Mouse (Mus musculus) heart, embryonic 15.5 days (tissue): Measurements from ENCODE around the gene Rora. TPM values are rescaled to one million over a fixed set of nuclear protein-coding genes. Genes with fewer than 3 reads are reported as not detected.

Source experiments
- ATAC-seq: fragments of 200-750 bp; cut with Nextera tagmentation; replicated peaks from 2 replicates; pipeline ENCODE4 v1.8.0; 2017; ENCODE audit warnings: low read depth, moderate TSS enrichment; ENCODE audit not compliant: insufficient number of reproducible peaks, insufficient read depth, low FRiP score
- H3K27ac ChIP-seq: fragments of 300-500 bp; sonication (generic); 2 replicates; pipeline ENCODE4 v1.5.1; 2015; ENCODE audit warnings: mild to moderate bottlenecking, inconsistent platforms
- H3K27me3 ChIP-seq: fragments of 300-500 bp; sonication (generic); 2 replicates; pipeline ENCODE4 v1.6.1; 2015; ENCODE audit warnings: inconsistent platforms
- H3K36me3 ChIP-seq: fragments of 300-500 bp; sonication (generic); 2 replicates; pipeline ENCODE4 v1.6.1; 2015; ENCODE audit warnings: mild to moderate bottlenecking, inconsistent platforms
- H3K4me1 ChIP-seq: fragments of 300-500 bp; sonication (generic); replicated peaks from 2 replicates; pipeline ENCODE4 v1.6.1; 2015; ENCODE audit warnings: inconsistent platforms
- H3K4me2 ChIP-seq: fragments of 300-500 bp; sonication (generic); 2 replicates; pipeline ENCODE4 v1.6.1; 2015; ENCODE audit warnings: inconsistent platforms, mild to moderate bottlenecking, moderate library complexity
- H3K4me3 ChIP-seq: fragments of 300-500 bp; sonication (generic); 2 replicates; pipeline ENCODE4 v1.5.1; 2015; ENCODE audit warnings: mild to moderate bottlenecking, inconsistent platforms
- H3K9ac ChIP-seq: fragments of 300-500 bp; sonication (generic); 2 replicates; pipeline ENCODE4 v1.6.1; 2015; ENCODE audit warnings: mild to moderate bottlenecking, inconsistent platforms
- H3K9me3 ChIP-seq: fragments of 300-500 bp; sonication (generic); replicated peaks from 2 replicates; pipeline ENCODE4 v1.6.1; 2016; ENCODE audit warnings: inconsistent platforms
- WGBS: fragments of 180-500 bp; shearing (Covaris S2); methylation state at CpG from one replicate; pipeline ENCODE4 v1.1.7; 2015; ENCODE audit warnings: mixed read lengths; 5-methylcytosine and 5-hydroxymethylcytosine counted together
- polyA plus RNA-seq: library from polyadenylated mRNA; unstranded; fragments of >200 nt; fragmentation: Nextera tagmentation; extraction: Ambion mirVana; gene quantifications from 2 replicates; pipeline ENCODE4 v1.2.1, GENCODE M21; 2015

Rora gene
- polyA plus RNA-seq, 1 experiment from 2014 or later: 7.3 TPM

- 69% methylated on average over 1 of the region's 1 CpGs for whole genome bisulfite sequencing
- Histone ChIP-seq H3K4me1 (peaks cover 15% of the 10 kb centered on the region), H3K4me3 (no peak overlapping the region), H3K27me3 (no peaks in the 10 kb centered on the region; the same call in 1 of the 2 replicates), H3K9ac (no peak overlapping the region), H3K4me2 (no peak overlapping the region), H3K36me3 (no peaks in the 10 kb centered on the region), H3K27ac (no peak overlapping the region), H3K9me3 (no peaks in the 10 kb centered on the region)
- no peak for ATAC-seq
Observed at GRCm38 (mm10) chr9:69288113-69288512, 634.5 kb downstream of the Rora start.

DNA sequence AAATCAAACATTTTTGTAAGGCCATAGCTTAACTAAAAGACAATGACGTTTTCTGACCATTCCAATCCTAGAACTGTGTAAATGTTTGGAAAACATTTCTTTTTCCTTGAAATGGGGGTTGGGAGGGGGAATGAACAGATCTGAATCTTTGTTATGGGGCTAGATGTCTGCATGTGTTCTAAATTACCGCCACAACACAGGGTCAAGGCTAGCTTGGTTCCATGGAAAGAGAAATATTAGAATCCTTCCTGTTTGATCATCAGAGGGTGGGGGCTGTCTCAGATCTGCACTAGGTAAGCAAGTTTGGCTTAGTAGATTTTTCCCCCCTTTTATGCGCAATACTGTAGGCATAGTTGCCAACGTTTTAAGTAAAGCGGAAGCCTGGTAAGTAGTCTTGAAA lies 635.0 kb downstream of the Rora start:
- peaks cover 15% of the 10 kb centered on the region for H3K4me1 ChIP-seq
- H3K9ac ChIP-seq: no peak overlapping the region
- peak overlapping the region; percentile 98; the same call in 1 of the 2 replicates for H3K4me2 ChIP-seq
- no peaks in the 10 kb centered on the region for H3K36me3 ChIP-seq
- no peaks in the 10 kb centered on the region for H3K9me3 ChIP-seq
- no peaks in the 10 kb centered on the region; the same call in 1 of the 2 replicates for H3K27me3 ChIP-seq
- WGBS: 42% methylated on average over 5 of the region's 5 CpGs
- no peak for ATAC-seq
- no peak overlapping the region for H3K4me3 ChIP-seq
- no peak overlapping the region for H3K27ac ChIP-seq

- Histone ChIP-seq H3K36me3 (no peaks in the 10 kb centered on the region), H3K9ac (peak overlapping the region; percentile 78), H3K4me2 (peak overlapping the region; percentile 98), H3K9me3 (no peaks in the 10 kb centered on the region), H3K27me3 (no peaks in the 10 kb centered on the region; the same call in 1 of the 2 replicates), H3K27ac (peak overlapping the region; percentile 69), H3K4me1 (peaks cover 15% of the 10 kb centered on the region), H3K4me3 (peak overlapping the region; percentile 92)
- peak; percentile 96 for ATAC-seq
- WGBS: under 1% methylated on average over 51 of the region's 59 CpGs
Observed at GRCm38 (mm10) chr9:69289056-69290017, 635.8 kb downstream of the Rora start.

DNA sequence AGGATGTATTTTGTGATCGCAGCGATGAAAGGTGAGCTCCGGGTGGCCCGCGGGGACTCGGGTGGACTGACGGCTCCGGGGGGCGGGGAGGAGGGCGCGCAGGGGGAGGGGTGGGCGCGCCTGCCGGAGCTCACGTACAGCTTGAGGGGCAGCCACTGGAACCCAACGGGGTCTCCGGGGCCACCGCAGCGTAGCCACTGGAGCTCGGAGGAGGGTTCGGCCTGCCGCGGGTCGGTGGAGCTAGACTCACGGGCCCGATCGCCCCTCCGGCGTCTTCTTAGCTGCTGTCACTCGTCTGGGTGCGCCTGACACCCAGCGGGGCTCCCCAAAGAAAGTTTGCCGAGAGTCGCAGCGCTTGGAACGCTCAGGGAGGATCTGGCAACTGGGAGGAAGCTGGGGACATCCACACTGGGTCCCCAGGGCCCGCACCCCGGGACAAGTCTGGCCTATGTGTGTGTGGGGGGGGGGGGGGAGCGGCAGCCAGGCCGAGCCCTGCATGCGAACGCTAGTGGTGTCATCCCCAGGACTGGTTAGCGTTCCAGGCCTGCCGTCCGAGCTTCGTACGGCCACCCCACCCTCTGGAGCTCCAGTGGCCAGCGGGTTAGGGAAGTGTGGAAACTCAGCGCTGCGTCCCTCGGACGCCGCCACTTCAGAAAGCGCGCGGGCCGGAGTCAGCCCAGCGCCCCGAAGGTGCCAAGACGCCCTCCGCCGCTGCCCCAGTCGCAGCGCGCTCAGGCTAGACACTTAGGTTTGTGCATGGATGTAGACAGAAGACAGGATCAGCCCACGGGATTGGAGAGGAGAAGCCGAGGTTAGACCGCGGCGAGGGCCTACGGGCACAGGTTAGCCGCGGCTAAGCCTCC lies 636.7 kb downstream of the Rora start:
- Histone ChIP-seq H3K27ac (peak overlapping the region; percentile 69), H3K4me2 (peak overlapping the region; percentile 98), H3K27me3 (no peaks in the 10 kb centered on the region; the same call in 1 of the 2 replicates), H3K4me3 (peak overlapping the region; percentile 92), H3K9ac (peak overlapping the region; percentile 78), H3K4me1 (peaks cover 15% of the 10 kb centered on the region), H3K36me3 (no peaks in the 10 kb centered on the region), H3K9me3 (no peaks in the 10 kb centered on the region)
- peak; percentile 40 for ATAC-seq
- WGBS: under 1% methylated on average over 68 of the region's 73 CpGs

GRCm38 (mm10) chr9:69290881-69291450 lies 637.4 kb downstream of the Rora start:
- no peak for ATAC-seq
- no peaks in the 10 kb centered on the region; the same call in 1 of the 2 replicates for H3K27me3 ChIP-seq
- 0 out of 2 replicates have a peak overlapping the region, but pooled peaks have one; percentile 69 for H3K27ac ChIP-seq
- H3K9ac ChIP-seq: peak overlapping the region; percentile 78
- H3K4me1 ChIP-seq: peaks cover 15% of the 10 kb centered on the region
- H3K36me3 ChIP-seq: no peaks in the 10 kb centered on the region
- peak overlapping the region; percentile 92 for H3K4me3 ChIP-seq
- H3K9me3 ChIP-seq: no peaks in the 10 kb centered on the region
- peak overlapping the region; percentile 98 for H3K4me2 ChIP-seq
- 2% methylated on average over 29 of the region's 29 CpGs for WGBS

GRCm38 (mm10) chr9:69291451-69291850 lies 637.9 kb downstream of the Rora start:
- no peak for ATAC-seq
- no peaks in the 10 kb centered on the region for H3K9me3 ChIP-seq
- WGBS: 31% methylated on average over 13 of the region's 13 CpGs
- no peak overlapping the region for H3K27ac ChIP-seq
- H3K4me1 ChIP-seq: peaks cover 15% of the 10 kb centered on the region
- peak overlapping the region; percentile 92 for H3K4me3 ChIP-seq
- no peaks in the 10 kb centered on the region; the same call in 1 of the 2 replicates for H3K27me3 ChIP-seq
- peak overlapping the region; percentile 78 for H3K9ac ChIP-seq
- no peaks in the 10 kb centered on the region for H3K36me3 ChIP-seq
- H3K4me2 ChIP-seq: peak overlapping the region; percentile 98

- ATAC-seq: no peak
- 76% methylated on average over 5 of the region's 5 CpGs for WGBS
- Histone ChIP-seq H3K36me3 (no peaks in the 10 kb centered on the region), H3K9ac (no peak overlapping the region), H3K4me3 (no peak overlapping the region), H3K9me3 (no peaks in the 10 kb centered on the region), H3K27me3 (no peaks in the 10 kb centered on the region; the same call in 1 of the 2 replicates), H3K27ac (no peak overlapping the region), H3K4me2 (no peak overlapping the region), H3K4me1 (peaks cover 15% of the 10 kb centered on the region)
Observed at GRCm38 (mm10) chr9:69292353-69292752, 638.8 kb downstream of the Rora start.

- ATAC-seq: no peak
- Histone ChIP-seq H3K4me2 (no peak overlapping the region), H3K4me1 (peaks cover 15% of the 10 kb centered on the region), H3K27ac (no peak overlapping the region), H3K36me3 (no peaks in the 10 kb centered on the region), H3K9ac (no peak overlapping the region), H3K27me3 (no peaks in the 10 kb centered on the region; the same call in 1 of the 2 replicates), H3K9me3 (no peaks in the 10 kb centered on the region), H3K4me3 (no peak overlapping the region)
- 87% methylated on average over 12 of the region's 12 CpGs for WGBS
Observed at GRCm38 (mm10) chr9:69292776-69293687, 639.4 kb downstream of the Rora start.

DNA sequence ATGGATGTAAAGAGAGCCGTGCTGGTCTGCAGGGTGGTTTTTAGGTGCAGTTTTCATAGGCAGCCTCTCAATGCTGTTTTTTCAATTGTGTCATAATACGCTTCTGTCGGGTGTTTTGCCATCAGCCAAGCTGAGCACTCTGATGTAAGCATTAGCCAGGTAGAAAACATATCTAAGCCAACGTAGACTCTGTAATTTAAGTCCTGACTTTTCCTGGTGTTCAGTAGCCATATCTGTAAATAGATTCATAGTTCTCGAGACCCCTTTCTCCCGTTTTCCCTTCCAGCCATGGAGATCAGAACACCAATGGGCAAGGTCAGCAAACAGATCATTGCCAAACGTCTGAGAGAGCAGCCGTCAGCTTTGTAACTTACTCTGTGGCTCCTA lies 640.1 kb downstream of the Rora start:
- Histone ChIP-seq H3K9me3 (no peaks in the 10 kb centered on the region), H3K4me2 (no peak overlapping the region), H3K4me3 (no peak overlapping the region), H3K9ac (no peak overlapping the region), H3K36me3 (no peaks in the 10 kb centered on the region), H3K27me3 (no peaks in the 10 kb centered on the region; the same call in 1 of the 2 replicates), H3K27ac (no peak overlapping the region), H3K4me1 (peaks cover 18% of the 10 kb centered on the region)
- ATAC-seq: no peak
- WGBS: 83% methylated on average over 8 of the region's 8 CpGs

GRCm38 (mm10) chr9:69294426-69294825 lies 640.8 kb downstream of the Rora start:
- H3K4me3 ChIP-seq: no peak overlapping the region
- no peaks in the 10 kb centered on the region for H3K36me3 ChIP-seq
- H3K27ac ChIP-seq: no peak overlapping the region
- no peaks in the 10 kb centered on the region; the same call in 1 of the 2 replicates for H3K27me3 ChIP-seq
- H3K9ac ChIP-seq: no peak overlapping the region
- no peaks in the 10 kb centered on the region for H3K9me3 ChIP-seq
- ATAC-seq: no peak
- 80% methylated on average over 5 of the region's 5 CpGs for WGBS
- H3K4me1 ChIP-seq: peaks cover 17% of the 10 kb centered on the region
- no peak overlapping the region for H3K4me2 ChIP-seq
